Mouse (Mus musculus): ENCODE results near the gene Ncbp3.

DNA sequence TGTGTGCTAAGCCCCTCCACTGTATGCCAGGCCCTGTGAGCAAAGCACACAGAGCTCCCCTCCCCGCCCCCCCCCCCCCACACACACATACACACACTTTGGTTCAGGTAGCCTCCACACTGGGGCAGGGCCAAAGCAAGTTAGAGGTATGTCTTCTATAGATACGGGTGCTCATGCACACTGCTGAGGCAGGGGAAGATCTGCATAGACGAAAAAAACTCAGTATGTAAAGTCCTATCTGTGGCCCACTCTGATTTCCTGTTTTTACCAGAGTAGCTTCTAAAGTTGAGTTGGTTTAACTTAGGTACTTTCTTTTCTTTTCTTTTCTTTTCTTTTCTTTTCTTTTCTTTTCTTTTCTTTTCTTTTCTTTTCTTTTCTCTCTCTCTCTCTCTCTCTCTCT lies 57.7 kb downstream of the Ncbp3 start:
- no peak for TF ChIP-seq ZC3H11A (IDR thresholded peaks at IDR 0.05; ENCODE audit: borderline replicate concordance, low read depth, low read length)
- no peak for TF ChIP-seq CHD2 (IDR thresholded peaks at IDR 0.05; ENCODE audit: low read depth, low read length)
- TF ChIP-seq HCFC1 (IDR thresholded peaks at IDR 0.05; ENCODE audit: borderline replicate concordance, insufficient read depth, low read length): no peak
- no peak for TF ChIP-seq MAFK (IDR thresholded peaks at IDR 0.05; ENCODE audit: insufficient read depth, low read depth, low read length)
- TF ChIP-seq ZNF384 (IDR thresholded peaks at IDR 0.05; ENCODE audit: low read depth, low read length): no peak

Data from ES-E14 (cell line).